Mouse (Mus musculus) CD4-positive, CD25-positive, alpha-beta regulatory T cell (primary cell): ENCODE measurements around the gene Tbx10. TPM values are rescaled to one million over a fixed set of nuclear protein-coding genes. Genes with fewer than 3 reads are reported as not detected.

Source experiments
- polyA plus RNA-seq: library from polyadenylated mRNA; unstranded; fragments of 100-300 nt; shearing (Covaris generic); gene quantifications from one replicate; pipeline ENCODE4 v1.2.1, GENCODE M21; 2017

The Tbx10 gene
- not detected for polyA plus RNA-seq

GRCm38 (mm10) chr19:3992416-3992815 is at the start of gene Tbx10:
Gene Tbx10 (plus strand): TSS chr19:3992752.

GRCm38 (mm10) chr19:3958470-3958869 is 34.1 kb upstream of the Tbx10 start, which contains the start of gene Aldh3b3:
Gene Aldh3b3 (plus strand): TSS chr19:3958645.

GRCm38 (mm10) chr19:3972229-3972628 is 20.3 kb upstream of the Tbx10 start, which contains the start of gene Aldh3b2:
Gene Aldh3b2 (plus strand): TSS chr19:3972328.

GRCm38 (mm10) chr19:3986334-3986733 is 6.2 kb upstream of the Tbx10 start, which contains the start of gene Acy3:
Gene Acy3 (plus strand): TSS chr19:3986570.

GRCm38 (mm10) chr19:4000119-4000900 is 7.8 kb downstream of the Tbx10 start, which contains the start of the genes Nudt8 and Gm49405:
Gene Nudt8 (plus strand): TSS chr19:4000580.
Gene Gm49405 (plus strand): TSS chr19:4000626.

GRCm38 (mm10) chr19:4003112-4003511 is 10.6 kb downstream of the Tbx10 start, which contains the start of gene Doc2g:
Gene Doc2g (plus strand): TSS chr19:4003313.

GRCm38 (mm10) chr19:4012432-4013022 is 20.0 kb downstream of the Tbx10 start, which contains the start of gene Ndufv1:
Gene Ndufv1 (minus strand): TSS chr19:4012806.

GRCm38 (mm10) chr19:4037788-4038232 is 45.3 kb downstream of the Tbx10 start, which contains the start of gene Gstp1:
Gene Gstp1 (minus strand): TSS chr19:4037985.

GRCm38 (mm10) chr19:4045966-4046865 is 53.7 kb downstream of the Tbx10 start, which contains the start of gene Gstp2:
Gene Gstp2 (minus strand): TSS chr19:4046023.

Other genes with a start within 250 kb of the Tbx10 start
- 88.9 TPM for gene Kmt5b, start 225.3 kb upstream of the Tbx10 start, polyA plus RNA-seq
- gene Chka, start 141.0 kb upstream of the Tbx10 start, polyA plus RNA-seq: 16.3 TPM
- gene Tcirg1, start 85.6 kb upstream of the Tbx10 start, polyA plus RNA-seq: 74.4 TPM
- gene Ndufs8, start 80.0 kb upstream of the Tbx10 start, polyA plus RNA-seq: 187 TPM
- 0.23 TPM for gene Aldh3b1, start 62.9 kb upstream of the Tbx10 start, polyA plus RNA-seq
- gene Unc93b1, start 57.6 kb upstream of the Tbx10 start, polyA plus RNA-seq: 37.5 TPM
- gene Aldh3b3, start 34.1 kb upstream of the Tbx10 start, polyA plus RNA-seq: not detected
- gene Aldh3b2, start 20.4 kb upstream of the Tbx10 start, polyA plus RNA-seq: not detected
- 0.60 TPM for gene Acy3, start 6.2 kb upstream of the Tbx10 start, polyA plus RNA-seq
- 17.6 TPM for gene Nudt8, start 7.8 kb downstream of the Tbx10 start, polyA plus RNA-seq
- gene Gm49405, start 7.9 kb downstream of the Tbx10 start, polyA plus RNA-seq: 2.0 TPM
- 3.5 TPM for gene Doc2g, start 10.6 kb downstream of the Tbx10 start, polyA plus RNA-seq
- gene Ndufv1, start 20.1 kb downstream of the Tbx10 start, polyA plus RNA-seq: 164 TPM
- 512 TPM for gene Gstp1, start 45.2 kb downstream of the Tbx10 start, polyA plus RNA-seq
- 2.0 TPM for gene Gstp2, start 53.3 kb downstream of the Tbx10 start, polyA plus RNA-seq
- 96.6 TPM for gene Gstp3, start 66.8 kb downstream of the Tbx10 start, polyA plus RNA-seq
- not detected for gene Cabp2, start 88.8 kb downstream of the Tbx10 start, polyA plus RNA-seq
- gene Cdk2ap2, start 104.4 kb downstream of the Tbx10 start, polyA plus RNA-seq: 799 TPM
- gene Pitpnm1, start 107.2 kb downstream of the Tbx10 start, polyA plus RNA-seq: 330 TPM
- 195 TPM for gene Aip, start 133.1 kb downstream of the Tbx10 start, polyA plus RNA-seq
- not detected for gene Gpr152, start 147.0 kb downstream of the Tbx10 start, polyA plus RNA-seq
- 0.41 TPM for gene Cabp4, start 151.3 kb downstream of the Tbx10 start, polyA plus RNA-seq
- 394 TPM for gene Coro1b, start 155.9 kb downstream of the Tbx10 start, polyA plus RNA-seq
- gene Ptprcap, start 160.9 kb downstream of the Tbx10 start, polyA plus RNA-seq: 1,480 TPM
- gene Rps6kb2, start 170.6 kb downstream of the Tbx10 start, polyA plus RNA-seq: 49.1 TPM
- gene Carns1, start 182.7 kb downstream of the Tbx10 start, polyA plus RNA-seq: 36.9 TPM
- gene Tbc1d10c, start 198.5 kb downstream of the Tbx10 start, polyA plus RNA-seq: 782 TPM
- 1,094 TPM for gene Ppp1ca, start 199.3 kb downstream of the Tbx10 start, polyA plus RNA-seq
- gene Rad9a, start 208.9 kb downstream of the Tbx10 start, polyA plus RNA-seq: 80.3 TPM
- gene Clcf1, start 221.5 kb downstream of the Tbx10 start, polyA plus RNA-seq: 38.4 TPM
- 0.61 TPM for gene AC109138.7, start 221.6 kb downstream of the Tbx10 start, polyA plus RNA-seq
- gene Pold4, start 239.1 kb downstream of the Tbx10 start, polyA plus RNA-seq: 113 TPM